Mouse (Mus musculus) embryo, embryonic 11.5 days (tissue): ENCODE data around the gene Nrxn2.

Source experiments
- DNase-seq: peaks from one replicate; pipeline ENCODE4 v3.0.0-alpha.2; 2012; ENCODE audit warnings: low read depth, low spot score

Gene Nrxn2

DNA sequence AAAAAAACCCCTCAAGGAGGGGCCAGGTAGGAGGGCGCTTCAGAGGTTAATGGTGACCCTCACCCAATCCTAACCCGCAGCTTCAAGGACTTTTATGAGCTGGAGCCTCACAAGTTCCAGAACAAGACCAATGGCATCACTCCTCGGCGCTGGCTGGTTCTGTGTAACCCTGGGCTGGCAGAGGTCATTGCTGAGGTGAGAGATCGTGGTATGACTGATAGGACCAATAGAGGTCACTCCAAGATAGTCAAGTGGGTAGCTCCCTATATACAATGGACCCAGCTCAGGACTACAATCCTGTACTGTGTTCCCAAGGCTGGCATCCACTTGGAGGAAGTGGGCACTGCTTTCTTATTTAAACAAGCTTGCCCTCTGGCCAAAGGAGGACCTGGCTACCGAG is 28.3 kb upstream of the Nrxn2 start:
- no peak for DNase-seq

DNA sequence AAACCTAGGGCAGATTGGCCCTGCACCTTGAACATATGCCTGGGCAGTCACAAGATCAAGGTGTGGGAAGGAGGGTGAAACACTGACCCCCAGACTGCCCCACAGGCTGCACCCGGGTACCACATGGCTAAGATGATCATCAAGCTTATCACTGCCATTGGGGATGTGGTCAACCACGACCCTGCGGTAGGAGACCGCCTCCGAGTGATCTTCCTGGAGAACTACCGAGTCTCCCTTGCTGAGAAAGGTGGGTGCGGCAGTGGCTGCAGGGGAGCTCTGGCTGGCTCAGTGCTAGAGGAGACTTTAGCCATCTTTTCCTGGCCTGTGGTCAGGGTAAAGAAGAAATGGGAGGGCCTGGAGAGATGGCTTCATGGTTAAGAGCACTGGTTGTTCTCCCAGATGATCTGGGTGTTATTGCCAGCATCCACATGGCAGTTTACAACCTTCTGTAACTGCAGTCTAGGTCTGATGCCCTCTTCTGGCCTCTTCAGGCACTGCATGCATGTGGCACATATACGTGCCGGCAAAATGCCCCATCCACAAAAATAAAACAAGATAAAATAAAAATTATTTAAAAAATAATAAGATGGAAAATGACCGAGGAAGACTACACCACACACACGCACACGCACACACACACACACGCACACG is 25.7 kb upstream of the Nrxn2 start:
- DNase-seq, result no peak

DNA sequence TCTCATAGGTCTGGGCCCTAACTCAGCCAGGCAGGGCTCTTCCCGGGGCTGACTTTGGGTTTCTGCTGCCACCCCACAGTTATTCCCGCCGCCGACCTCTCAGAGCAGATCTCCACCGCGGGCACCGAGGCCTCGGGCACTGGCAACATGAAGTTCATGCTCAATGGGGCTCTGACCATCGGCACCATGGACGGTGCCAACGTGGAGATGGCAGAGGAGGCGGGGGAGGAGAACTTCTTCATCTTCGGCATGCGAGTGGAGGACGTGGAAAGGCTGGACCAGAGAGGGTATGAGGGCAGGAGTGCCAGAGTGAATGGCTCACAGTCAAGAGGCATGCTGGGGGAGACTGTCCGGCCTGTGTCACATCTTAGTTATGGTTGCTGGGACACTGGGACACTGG is 24.9 kb upstream of the Nrxn2 start:
- no peak for DNase-seq

DNA sequence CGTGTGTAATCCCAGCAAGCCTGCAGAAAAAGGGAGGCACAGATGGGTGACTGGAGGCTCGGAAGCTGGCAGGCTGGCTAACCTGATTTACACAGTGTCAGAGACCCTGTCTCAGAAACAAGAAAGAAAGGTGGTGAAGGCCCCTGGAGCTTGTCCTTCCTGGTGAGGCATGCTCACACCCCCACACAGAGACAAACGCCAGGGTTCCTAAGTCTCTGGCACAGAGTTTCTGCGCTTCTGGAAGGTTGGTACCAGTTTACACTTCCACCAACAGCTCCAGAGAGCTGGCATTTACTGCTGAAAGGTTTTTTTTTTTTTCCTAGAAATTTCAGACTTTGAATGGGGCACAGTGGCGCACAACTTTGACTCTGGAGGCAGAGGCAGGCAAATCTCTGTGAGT is 22.3 kb upstream of the Nrxn2 start:
- DNase-seq, result no peak

DNA sequence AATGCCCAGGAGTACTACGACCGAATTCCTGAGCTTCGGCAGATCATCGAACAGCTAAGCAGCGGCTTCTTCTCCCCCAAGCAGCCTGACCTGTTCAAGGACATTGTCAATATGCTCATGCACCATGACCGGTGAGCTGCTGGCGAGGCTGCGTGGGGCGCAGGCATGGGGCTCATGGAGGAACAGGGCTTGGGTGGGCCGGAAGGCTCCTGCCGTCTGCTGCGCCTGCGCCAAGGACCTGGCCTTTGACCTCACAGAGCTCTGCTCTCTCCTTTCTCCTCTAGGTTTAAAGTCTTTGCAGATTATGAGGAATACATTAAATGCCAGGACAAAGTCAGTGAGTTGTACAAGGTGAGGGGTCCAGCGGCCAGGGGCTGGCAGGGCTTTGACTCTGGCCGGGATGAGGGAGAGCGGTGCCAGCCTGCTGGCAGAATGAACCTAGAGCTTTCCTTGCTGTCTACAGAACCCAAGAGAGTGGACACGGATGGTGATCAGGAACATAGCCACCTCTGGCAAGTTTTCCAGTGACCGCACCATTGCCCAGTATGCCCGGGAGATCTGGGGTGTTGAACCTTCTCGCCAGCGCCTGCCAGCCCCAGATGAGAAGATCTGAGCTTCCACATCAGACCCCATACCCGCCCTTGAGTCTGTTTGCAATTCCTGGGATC is 20.8 kb upstream of the Nrxn2 start:
- DNase-seq, result no peak

DNA sequence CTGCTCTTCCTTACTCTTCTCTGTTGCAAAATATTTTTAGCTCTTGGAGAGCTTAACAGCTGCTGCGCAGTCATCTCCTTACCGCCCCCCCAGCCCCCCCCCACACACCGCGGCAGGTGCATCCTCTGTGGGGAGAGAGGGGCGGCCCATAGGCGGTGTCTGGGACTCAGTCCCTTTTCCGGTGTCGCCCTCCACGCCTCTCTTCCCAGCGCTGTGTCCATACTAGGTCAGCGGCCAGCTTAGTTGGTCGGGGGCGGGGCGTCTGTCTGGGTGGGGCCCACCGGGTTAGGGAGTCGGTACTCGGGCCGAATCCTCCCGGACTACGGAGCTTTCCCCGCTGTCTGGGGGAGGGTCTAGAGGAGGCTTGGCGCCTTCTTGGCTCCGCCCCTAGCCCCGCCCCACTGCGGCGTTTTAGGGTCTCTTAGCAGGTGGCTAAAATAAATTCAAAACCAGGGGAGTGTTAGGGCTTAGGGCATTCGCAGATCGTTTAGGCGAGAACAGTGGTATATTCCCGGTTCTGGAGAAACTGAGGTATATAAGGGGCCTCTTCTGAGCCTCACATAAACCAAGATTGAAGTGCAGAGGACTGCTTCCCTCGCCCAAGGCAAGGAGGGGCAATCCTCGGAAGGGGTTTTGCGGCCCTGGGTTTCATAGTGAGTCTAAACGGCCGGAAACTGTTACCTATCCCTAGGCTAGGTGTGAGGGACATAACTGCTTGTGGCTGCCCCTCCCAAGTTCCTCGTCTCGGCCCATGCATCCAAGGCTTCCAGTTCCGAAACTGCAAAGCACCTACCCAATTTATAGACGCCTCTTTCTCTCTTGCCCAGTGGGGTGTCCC is 19.9 kb upstream of the Nrxn2 start:
- DNase-seq, result no peak

DNA sequence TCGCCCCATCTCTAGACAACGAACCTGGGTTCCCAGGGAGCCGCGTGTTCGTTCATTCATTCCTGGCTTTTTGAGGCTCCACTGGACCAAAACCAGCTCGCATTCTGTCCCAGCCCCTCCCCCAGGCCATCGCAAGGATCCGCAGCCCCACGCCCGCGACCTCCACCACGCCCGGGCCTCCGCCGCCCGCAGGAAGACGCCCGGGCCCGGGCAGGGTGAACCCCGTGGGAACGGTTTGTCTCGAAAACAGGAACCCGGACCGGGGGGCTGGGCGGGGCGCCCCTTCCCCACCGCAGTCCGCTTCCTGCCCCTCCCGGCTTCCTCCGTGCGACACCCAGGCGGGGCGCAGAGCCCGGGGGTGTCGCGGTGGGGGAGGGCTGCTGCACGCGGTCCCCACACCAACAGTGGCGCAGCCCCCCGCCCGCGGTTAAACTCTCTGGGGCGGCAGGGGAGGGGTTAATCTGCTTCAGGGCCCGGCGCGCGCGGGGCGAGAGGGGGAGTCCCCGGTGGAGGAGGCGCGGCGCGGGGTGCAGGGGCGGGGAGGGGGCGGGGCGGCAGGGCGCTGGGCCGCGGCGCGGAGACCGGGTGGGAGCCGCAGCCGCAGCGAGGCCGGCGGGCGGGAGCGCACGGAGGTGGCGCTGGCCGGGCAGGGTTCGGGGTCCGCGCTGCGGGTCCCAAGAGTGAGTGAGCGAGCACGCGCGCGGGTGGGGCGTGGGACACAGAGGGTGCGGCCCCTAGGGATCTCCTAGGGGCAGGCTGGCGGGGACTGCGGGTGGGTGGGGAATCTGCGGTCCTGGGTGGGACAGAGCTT is 19.0 kb upstream of the Nrxn2 start, which contains the start of gene Rasgrp2:
TSS of gene Rasgrp2 (plus strand) at position 56 of the 811 bp plus-strand sequence.
- DNase-seq, result no peak

DNA sequence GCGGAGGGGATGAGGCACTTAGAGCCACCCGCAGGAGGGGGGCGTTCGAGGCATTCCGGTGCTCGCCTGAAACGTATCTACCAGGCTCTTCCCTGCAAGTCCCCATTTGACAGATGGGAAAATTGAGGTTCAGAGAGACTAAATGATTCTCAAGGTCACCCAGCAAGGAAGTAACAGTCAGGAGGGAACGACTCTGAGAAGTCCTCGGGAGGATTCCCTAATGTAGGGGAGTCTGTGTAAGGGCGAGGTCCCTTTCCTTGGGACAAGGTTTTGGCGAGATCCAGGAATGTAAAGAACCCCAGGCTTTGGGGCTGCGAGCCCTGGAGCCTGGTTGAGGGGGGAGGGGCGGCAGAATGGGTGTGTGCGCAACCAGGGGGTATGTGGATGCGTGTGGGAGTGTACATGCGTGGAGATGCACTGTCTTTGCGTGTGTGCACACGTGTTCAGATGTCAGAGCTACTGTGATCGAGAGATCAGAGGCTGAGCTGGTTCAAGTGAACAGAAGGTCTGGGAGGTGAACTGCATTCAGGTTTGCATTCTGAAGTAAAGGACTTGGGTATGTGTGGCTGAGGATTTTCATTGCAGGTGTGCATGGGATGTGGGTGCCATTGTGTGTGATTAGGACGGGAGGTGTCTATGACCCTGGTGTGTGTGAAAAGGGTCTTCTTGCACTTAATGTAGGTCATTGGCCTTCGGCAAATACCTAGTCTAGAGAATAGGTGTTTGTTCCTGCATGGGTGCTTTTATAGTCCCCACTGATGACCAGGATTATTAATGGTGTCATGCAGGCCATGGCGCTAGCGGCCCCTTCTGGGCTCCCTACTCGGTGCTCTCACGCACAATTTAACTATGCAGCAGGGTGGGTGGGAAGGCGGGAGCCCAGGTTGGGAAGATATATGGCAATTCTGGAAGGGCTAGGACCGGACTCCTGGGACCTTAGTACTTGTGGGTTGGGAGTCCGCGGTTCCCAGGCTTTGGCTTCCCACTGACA is 18.1 kb upstream of the Nrxn2 start:
- DNase-seq, result no peak

DNA sequence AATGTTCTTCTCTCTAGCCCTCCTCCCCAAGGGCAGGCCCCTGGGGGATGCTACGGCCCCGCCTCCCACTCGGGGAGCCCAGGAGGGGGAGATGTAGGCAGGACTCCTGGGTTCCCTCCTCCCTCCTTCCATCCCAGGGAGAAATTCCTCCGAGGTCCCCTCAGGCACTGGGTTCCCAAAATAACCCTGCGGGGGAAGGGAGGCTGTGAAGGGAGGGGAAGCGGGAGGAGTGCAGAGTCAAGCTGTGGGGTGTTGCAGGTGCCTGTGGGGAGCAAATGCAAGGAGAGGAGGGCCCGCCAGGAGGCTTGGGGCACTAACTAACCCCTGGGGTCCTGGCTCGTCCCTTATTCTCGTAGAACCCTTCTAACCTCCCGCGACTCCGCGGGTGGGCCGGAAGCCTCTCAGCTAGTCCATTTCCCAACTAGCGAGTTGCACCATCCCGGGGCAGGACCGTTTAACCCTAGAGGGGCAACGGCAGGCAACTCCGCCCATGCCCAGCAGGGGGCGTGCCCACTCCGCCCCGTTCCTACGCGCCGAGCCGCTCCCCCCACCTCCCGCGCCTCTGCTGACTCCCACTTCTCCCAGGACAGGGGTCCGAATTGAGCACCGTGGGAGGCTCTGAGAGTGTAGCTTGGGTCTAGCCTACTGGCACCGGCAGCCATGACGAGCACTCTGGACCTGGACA is 17.3 kb upstream of the Nrxn2 start:
- DNase-seq, result no peak

DNA sequence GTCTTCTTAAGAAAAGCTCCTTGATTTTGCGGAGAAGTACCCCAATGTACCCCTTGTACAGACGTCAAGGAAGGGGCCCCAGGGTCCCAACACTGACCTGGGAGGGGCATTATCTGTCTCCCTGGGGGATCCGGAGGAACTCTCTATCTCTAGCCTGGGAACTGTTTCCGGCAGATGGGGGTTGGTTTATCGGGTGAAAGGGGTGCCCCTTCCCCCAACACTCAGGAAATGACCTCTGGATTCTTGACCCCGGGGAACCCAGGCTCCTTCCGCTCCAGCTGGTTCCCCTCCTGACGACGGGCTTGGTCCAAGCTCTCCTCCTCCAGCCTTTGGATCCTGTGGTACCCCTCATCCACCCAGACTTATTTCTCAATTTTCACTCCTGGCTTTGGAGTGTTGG is 16.6 kb upstream of the Nrxn2 start:
- no peak for DNase-seq

DNA sequence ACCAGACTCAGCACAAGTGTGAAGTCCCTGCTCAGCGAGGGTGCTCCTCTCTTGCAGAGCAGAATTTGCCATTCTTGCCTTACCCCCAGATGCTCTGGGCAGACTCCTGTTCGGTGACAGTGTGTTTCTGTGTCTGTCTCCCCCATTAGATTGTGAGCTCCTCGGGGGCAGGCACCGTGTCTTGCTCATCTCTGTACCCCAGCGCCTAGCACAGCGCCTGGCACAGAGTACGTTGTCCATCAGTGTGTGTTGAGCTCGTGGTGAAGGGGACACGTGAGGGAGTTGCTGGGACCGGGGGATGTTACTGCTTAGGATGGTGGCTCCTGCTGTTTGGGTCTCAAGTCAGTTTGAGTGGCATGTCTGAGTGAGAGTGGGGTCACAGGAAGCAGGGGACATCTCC is 14.7 kb upstream of the Nrxn2 start:
- DNase-seq, result no peak

DNA sequence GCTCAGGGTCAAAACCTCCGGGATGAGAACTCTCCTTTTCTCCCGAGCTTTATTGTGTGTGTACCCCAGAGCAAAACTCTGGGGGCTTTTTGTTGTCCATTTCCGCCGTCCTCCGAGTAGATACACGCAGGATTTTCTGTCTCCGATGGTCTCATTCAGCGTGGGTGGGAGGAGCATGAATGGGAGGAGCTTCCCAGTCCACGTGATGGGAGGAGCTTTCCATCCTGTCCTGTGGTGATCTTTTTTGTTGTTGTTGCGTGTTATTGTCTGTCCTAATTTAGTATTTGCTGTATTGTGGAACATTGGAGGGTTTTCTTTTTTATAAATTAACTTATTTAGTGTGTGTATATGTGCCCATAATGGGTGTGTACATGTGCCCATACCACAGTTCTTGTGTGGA is 13.1 kb upstream of the Nrxn2 start:
- no peak for DNase-seq

DNA sequence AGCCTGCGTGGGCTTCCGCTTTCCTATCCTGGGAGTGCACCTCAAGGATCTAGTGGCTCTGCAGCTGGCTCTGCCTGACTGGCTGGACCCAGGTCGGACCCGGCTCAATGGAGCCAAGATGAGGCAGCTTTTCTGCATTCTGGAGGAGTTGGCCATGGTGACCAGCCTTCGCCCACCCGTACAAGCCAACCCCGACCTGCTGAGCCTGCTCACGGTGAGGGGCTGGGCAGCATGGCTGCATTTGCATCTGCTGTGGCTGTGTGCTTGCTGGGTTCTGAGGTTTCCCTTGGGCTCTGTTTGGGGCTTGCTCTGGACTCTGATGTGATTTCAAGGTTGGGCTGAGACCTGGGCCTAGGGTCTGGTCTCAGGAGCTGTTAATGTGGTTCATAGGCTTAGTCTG is 11.4 kb upstream of the Nrxn2 start:
- DNase-seq, result no peak

DNA sequence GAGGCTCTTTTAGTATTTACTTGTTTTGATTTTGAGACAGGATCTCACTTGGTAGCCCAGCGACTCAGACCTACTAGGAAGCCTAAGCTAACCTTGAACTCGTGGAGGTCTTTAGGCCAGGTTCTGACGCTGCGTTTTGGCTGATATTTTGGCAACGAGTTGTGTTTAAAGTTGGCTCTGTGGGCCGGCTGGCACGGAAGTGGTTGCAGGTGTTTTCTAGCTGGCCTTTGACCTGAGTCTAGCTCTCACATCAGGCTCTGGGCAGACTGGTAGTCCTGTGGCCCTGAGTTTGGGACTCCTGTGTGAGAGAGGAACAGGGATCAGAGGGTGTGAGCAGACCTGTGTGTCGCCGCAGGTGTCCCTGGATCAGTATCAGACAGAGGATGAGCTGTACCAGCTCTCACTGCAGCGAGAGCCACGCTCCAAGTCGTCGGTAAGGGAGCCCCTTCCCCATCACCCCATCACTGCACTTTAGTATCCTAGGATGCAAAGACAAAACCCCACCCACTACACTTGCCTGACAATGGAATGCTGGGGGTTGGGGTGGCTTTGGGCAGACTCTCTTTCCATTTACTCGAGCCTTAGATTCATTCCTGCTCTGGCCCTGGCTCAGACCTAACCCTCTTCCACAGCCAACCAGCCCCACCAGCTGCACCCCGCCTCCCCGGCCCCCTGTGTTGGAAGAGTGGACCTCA is 10.6 kb upstream of the Nrxn2 start:
- DNase-seq, result no peak

DNA sequence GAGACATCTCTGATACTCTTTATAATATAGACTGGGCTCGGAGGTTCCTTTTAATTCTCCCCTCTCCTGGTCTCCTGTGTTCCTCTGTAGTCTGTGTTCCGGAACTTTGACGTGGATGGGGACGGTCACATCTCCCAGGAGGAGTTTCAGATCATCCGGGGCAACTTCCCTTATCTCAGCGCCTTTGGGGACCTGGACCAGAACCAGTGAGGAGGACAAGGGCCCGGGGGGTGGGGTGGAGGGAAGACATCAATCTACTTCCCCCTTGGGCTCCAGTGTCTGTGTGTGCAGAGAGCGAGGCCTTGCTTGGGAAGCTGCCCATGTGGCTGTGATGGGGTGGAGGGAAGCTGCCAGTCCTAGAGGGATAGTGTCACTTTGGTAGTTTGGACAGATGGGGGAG is 9.8 kb upstream of the Nrxn2 start:
- no peak for DNase-seq

DNA sequence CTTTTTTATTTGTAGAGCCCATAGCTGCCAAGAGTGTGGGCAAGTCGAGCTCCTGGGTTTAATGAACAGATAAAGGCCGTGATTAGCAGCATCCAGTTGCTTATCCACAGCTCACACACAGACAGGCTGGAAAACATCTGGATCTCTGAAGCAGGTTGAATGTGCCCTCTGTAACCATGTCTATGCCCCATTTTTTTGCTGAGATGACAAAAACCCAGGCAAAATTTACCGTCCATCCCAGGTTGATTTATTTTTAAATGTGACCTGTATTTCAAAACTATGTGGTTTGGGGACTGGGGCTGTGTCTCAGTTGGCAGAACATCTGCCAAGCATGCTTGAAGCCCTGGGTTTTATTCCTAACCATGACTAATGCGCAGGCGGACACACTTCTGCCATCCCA is 9.4 kb upstream of the Nrxn2 start:
- no peak for DNase-seq

DNA sequence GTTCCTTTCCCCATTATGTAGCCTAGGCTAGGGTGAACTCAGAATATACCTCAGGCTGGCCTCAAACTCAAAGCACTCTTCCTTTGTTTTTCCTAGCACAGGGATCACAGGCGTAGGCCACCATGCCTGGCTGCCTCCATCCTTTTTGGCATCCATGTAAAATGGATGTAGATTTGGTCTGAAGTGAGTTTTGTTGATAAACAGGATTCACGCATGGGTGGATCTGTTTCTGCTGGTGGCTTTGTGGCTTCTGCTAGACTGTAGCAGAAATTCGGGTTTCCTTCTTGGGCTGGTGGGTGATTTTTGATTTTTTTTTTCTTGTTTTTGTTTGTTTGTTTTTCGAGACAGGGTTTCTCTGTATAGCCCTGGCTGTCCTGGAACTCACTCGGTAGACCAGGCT is 8.6 kb upstream of the Nrxn2 start:
- no peak for DNase-seq

DNA sequence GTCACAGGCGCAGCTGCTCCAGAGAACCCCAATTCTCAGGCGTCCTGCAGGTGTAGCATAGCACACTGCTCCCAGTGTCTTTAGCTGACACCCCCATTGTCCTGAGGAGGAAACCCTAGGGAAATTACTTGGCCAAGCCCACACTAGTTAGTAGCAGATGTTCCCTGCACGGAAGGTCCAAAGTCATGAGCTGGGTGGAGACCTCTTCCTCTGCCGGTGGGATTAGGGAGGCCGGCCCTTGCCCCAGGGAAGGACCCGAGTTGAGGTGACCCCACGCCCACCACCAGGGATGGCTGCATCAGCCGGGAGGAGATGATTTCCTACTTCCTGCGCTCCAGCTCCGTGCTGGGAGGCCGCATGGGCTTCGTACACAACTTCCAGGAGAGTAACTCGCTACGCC is 5.7 kb upstream of the Nrxn2 start:
- no peak for DNase-seq

DNA sequence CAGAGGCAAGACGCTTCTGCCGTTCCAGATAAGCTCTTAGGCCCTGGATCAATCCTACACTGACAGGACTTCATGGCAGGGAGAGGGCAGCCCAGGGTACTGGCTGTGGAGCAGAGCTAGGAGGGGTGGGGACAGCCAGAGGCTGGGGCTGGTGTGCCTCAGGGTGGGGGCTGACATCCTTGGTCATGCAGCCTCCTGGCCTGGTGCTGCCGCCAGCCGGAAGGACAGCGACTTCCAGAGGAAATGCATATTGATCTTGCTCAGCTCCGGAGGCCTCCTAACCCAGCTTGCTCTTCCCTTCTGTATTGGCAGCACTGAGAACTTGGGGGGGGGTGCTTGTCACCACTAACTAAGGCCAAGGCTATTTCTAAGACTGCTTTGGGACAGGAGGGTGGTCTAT is 3.1 kb upstream of the Nrxn2 start:
- no peak for DNase-seq
